Mouse (Mus musculus) adrenal gland, postnatal 25 days (tissue): ENCODE data around the gene Pik3r5. TPM values are rescaled to one million over a fixed set of nuclear protein-coding genes. Genes with fewer than 3 reads are reported as not detected.

Source experiments
- DNase-seq: peaks from one replicate; pipeline ENCODE4 v3.0.0; 2021; ENCODE audit warnings: mixed read lengths
- total RNA-seq: library from RNA; stranded (reverse); gene quantifications from 2 replicates; pipeline ENCODE4 v1.2.3, GENCODE M21; 2021

Pik3r5 gene
- total RNA-seq, 1 experiment from 2014 or later, result 0.94 TPM

GRCm38 (mm10) chr11:68401428-68401827, 30.5 kb upstream of the Pik3r5 start:
- DNase-seq, result no peak

GRCm38 (mm10) chr11:68404185-68404584, 27.7 kb upstream of the Pik3r5 start:
- no peak for DNase-seq

- DNase-seq, result no peak
Observed at GRCm38 (mm10) chr11:68405576-68405975, 26.3 kb upstream of the Pik3r5 start.

- DNase-seq, result no peak
Observed at GRCm38 (mm10) chr11:68407266-68407926, 24.5 kb upstream of the Pik3r5 start.

- peak; percentile 57 for DNase-seq
Observed at GRCm38 (mm10) chr11:68408127-68408526, 23.8 kb upstream of the Pik3r5 start.

GRCm38 (mm10) chr11:68417001-68417400, 14.9 kb upstream of the Pik3r5 start:
- DNase-seq, result no peak

GRCm38 (mm10) chr11:68417831-68418230, 14.1 kb upstream of the Pik3r5 start:
- DNase-seq, result peak; percentile 37

- DNase-seq, result no peak
Observed at GRCm38 (mm10) chr11:68425492-68426315, 6.2 kb upstream of the Pik3r5 start.

GRCm38 (mm10) chr11:68427083-68427570, 4.8 kb upstream of the Pik3r5 start:
- DNase-seq, result no peak

GRCm38 (mm10) chr11:68430662-68431061, 1.3 kb upstream of the Pik3r5 start:
- no peak for DNase-seq

GRCm38 (mm10) chr11:68432361-68433021, 570 bp downstream of the Pik3r5 start:
- no peak for DNase-seq

- no peak for DNase-seq
Observed at GRCm38 (mm10) chr11:68433534-68433933, 1.6 kb downstream of the Pik3r5 start.

- DNase-seq, result no peak
Observed at GRCm38 (mm10) chr11:68434697-68435096, 2.8 kb downstream of the Pik3r5 start.

- no peak for DNase-seq
Observed at GRCm38 (mm10) chr11:68435601-68436000, 3.7 kb downstream of the Pik3r5 start.

GRCm38 (mm10) chr11:68436376-68436775, 4.5 kb downstream of the Pik3r5 start:
- DNase-seq, result no peak

- DNase-seq, result no peak
Observed at GRCm38 (mm10) chr11:68440100-68440499, 8.2 kb downstream of the Pik3r5 start.

- no peak for DNase-seq
Observed at GRCm38 (mm10) chr11:68440965-68441364, 9.0 kb downstream of the Pik3r5 start.

- no peak for DNase-seq
Observed at GRCm38 (mm10) chr11:68442346-68442745, 10.4 kb downstream of the Pik3r5 start.

- peak; percentile 22 for DNase-seq
Observed at GRCm38 (mm10) chr11:68442983-68443638, 11.2 kb downstream of the Pik3r5 start.

- no peak for DNase-seq
Observed at GRCm38 (mm10) chr11:68445901-68446300, 14.0 kb downstream of the Pik3r5 start.

- no peak for DNase-seq
Observed at GRCm38 (mm10) chr11:68446547-68446946, 14.6 kb downstream of the Pik3r5 start.

GRCm38 (mm10) chr11:68447242-68447641, 15.3 kb downstream of the Pik3r5 start:
- no peak for DNase-seq
